Mouse (Mus musculus) ES-E14 (cell line): ENCODE data around the gene Rpl28.

ENCODE experiments used
- HCFC1 ChIP-seq: IDR thresholded peaks from 2 replicates; pipeline ENCODE4 v1.6.1; 2012; ENCODE audit warnings: low read length, inconsistent platforms, borderline replicate concordance; ENCODE audit not compliant: insufficient read depth
- ZC3H11A ChIP-seq: IDR thresholded peaks from 2 replicates; pipeline ENCODE4 v1.6.1; 2012; ENCODE audit warnings: low read depth, mild to moderate bottlenecking, inconsistent platforms, low read length, borderline replicate concordance

DNA sequence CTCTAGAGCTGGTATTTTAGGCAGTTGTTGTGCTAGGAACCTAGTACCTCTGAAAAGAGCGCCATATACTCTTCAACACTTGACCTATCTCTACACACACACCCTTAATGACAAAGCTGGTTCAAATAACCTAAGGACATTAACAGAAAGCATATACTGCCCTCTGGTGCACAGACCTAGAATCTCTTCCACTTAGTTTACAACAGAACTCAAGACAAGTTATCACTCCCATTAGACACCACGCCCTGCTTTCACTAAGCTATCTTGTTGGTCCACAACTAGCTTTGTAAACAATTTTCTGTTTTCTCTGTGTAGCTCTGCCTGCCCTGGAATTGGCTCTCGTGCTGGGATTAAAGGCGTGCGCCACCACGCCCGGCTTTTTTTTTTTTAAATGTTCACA is 14.0 kb downstream of the Rpl28 start:
- TF ChIP-seq ZC3H11A (peak; percentile 27; the same call in 1 of the 2 replicates), HCFC1 (no peak)
